Mouse (Mus musculus): ENCODE data around the gene Cd9. TPM values are rescaled to one million over a fixed set of nuclear protein-coding genes. Genes with fewer than 3 reads are reported as not detected.
"Not testable (repeated sequence)": the region's sequence is repeated elsewhere in the genome, so short reads cannot be mapped to it uniquely, and the experiment has no call there.

The Cd9 gene
- polyA plus RNA-seq, 1 experiment = 894 TPM

DNA sequence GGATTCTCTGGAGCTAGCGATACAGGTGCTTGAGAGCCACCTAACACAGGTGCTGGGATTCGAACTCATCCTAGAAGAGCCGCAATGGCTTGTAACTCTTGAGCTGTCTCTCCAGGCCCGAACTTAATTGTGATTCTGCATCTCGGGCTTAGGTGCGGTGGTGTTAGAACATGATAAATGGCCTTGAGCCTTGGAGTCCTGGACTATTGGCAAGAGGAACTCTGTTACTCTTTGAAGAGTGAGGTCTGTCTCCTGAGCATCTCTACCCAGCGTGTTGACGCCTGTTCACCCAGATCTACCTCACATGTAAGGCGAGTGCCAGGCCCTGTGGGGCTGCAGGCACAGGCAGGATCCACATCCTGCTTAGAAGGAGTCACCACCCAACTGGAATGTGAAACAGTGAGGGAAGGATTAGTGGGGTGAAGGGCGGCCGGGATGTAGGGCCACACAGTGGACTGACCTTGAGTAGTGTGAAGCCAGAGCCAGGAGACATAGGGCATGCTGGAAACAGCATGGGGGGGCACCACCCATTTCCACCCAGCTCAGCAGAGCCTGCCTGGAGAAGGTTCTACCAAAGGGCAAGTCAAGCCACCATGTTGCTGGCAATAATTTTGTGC, 8.7 kb upstream of the Cd9 start:
- DNase-seq (ENCODE audit: low spot score) = no peak

DNA sequence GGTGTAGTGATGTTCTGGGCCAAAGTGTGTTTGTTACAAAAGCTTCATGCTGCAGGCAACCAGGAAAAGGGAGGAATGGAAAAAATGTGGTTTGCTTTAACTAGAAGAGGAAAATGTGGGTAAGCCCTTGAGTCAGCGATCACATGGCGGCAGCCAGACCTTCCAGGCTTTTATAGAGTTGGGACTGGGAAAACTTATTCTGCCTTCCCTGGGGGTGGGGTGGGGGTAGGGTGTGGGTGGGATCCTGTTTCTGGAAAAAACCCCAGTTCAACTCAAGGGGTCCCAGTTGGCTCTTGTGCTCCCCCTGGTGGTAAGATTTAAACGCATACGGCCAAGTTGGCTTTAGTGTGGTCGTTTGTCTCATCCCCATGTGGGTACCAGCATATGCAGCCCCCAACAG, 3.5 kb upstream of the Cd9 start:
- DNase-seq (ENCODE audit: low spot score) = no peak

- no peak for DNase-seq (ENCODE audit: low spot score)
Measured at GRCm38 (mm10) chr6:125496417-125496816, 1.8 kb upstream of the Cd9 start.

DNA sequence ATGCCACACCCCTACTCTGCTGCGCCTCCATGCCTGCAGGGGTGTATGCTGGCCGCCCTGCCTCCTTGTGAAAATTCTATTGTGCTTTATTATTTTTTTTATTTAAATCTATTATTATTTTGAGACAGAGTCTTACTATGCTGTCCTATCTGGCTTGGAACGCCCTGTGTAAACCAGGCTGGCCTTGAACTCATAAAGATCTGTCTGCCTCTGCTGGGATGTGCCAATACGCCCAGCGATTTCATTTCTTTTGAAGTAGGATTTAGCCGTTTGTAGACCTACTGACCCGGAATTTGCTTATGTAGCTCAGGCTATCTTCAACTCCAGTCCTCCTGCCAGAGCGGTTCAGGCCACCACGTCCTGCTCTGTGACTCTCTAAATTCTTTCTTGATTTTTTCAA, 770 bp upstream of the Cd9 start:
- no peak for DNase-seq (ENCODE audit: low spot score)

- DNase-seq (ENCODE audit: low spot score) = no peak
Measured at GRCm38 (mm10) chr6:125493147-125493546, 1.4 kb downstream of the Cd9 start.

GRCm38 (mm10) chr6:125492664-125493063, 1.9 kb downstream of the Cd9 start:
- peak; percentile 28 for DNase-seq (ENCODE audit: low spot score)

DNA sequence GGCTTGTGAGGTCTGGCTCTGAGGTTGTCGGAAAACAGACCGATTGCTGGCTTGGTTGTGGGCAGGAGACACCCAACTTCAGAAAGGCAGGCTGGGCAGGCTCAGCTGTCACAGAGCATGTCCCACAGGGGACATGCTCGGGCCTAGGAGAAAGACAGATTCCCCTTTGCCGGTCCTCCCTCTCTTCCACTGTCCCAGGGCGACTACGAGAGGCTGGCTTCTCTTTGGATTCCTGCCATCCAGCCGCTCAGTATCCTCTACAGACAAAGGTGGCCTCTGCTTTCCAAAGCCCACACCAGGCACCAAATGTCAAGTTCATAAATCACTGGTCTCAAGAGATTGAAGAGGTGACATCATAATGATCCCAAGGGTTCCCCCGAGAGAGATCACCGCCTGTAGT, 2.6 kb downstream of the Cd9 start:
- peak; percentile 29 for DNase-seq (ENCODE audit: low spot score)

DNA sequence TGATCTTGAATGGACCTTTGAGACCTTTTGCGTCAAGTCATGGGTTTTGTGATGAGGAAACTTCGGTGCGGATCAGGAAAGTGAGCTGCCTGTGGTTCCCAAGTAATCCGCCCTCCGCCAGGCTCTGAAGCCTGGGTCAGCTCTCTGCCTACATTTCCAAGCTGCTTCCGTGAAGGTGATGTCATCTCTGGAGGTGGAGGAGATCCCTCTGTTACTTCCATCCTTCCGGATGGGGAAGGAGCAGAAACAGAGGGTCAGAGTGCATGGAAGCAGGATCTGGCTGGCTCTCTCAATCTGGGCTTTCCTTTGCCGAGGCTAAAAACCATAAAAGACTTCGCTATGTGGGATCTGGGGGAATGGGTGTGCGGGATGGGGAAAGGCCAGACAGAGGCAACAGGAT, 3.2 kb downstream of the Cd9 start:
- DNase-seq (ENCODE audit: low spot score) = no peak

- DNase-seq (ENCODE audit: low spot score) = no peak
Measured at GRCm38 (mm10) chr6:125489881-125490559, 4.6 kb downstream of the Cd9 start.

DNA sequence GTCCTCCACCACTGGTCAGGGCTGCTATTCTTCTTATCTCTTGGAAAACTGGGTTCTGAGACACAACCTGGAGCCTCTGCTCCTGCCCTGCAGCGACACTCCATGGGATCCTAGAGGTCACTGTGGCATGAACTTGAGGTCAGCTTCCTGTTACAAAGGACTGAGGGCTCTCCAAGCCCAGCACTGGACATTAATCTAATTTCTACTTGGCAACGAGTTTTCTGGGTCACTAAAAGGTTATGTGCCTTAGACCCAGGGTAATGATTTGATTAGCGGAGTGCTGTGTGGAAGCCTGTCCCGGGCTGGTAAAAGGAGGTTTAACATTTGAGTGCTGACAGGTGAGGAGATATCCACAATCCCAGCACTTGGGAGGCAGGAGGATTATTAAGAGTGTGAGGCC, 9.0 kb downstream of the Cd9 start:
- DNase-seq (ENCODE audit: low spot score) = no peak

DNA sequence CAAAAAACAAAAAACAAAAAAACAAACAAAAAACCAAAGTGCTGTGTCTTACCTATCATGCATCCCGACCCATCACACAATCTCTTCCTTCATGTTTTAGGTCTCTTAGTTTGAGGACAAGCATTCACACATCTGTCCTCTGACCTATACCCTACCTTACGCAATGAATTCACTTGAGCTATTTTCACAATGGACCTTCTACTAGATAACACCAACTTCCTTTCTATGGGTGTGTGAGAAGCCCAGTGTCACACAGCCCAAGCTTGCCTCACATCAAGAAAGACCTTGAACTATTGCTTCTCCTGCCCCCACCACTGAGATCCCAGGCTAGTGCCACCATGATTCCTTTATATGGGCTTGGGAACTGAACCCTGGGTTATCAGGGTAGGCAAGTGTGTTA, 9.9 kb downstream of the Cd9 start:
- no peak for DNase-seq (ENCODE audit: low spot score)

GRCm38 (mm10) chr6:125484313-125484660, 10.3 kb downstream of the Cd9 start:
- DNase-seq (ENCODE audit: low spot score) = not testable (repeated sequence)

GRCm38 (mm10) chr6:125483515-125484312, 10.9 kb downstream of the Cd9 start:
- no peak for DNase-seq (ENCODE audit: low spot score)

GRCm38 (mm10) chr6:125482427-125482831, 12.2 kb downstream of the Cd9 start:
- no peak for DNase-seq (ENCODE audit: low spot score)

- DNase-seq (ENCODE audit: low spot score) = no peak
Measured at GRCm38 (mm10) chr6:125481667-125482390, 12.8 kb downstream of the Cd9 start.

GRCm38 (mm10) chr6:125480396-125481361, 13.9 kb downstream of the Cd9 start:
- no peak for DNase-seq (ENCODE audit: low spot score)

- DNase-seq (ENCODE audit: low spot score) = no peak
Measured at GRCm38 (mm10) chr6:125479359-125479758, 15.2 kb downstream of the Cd9 start.

DNA sequence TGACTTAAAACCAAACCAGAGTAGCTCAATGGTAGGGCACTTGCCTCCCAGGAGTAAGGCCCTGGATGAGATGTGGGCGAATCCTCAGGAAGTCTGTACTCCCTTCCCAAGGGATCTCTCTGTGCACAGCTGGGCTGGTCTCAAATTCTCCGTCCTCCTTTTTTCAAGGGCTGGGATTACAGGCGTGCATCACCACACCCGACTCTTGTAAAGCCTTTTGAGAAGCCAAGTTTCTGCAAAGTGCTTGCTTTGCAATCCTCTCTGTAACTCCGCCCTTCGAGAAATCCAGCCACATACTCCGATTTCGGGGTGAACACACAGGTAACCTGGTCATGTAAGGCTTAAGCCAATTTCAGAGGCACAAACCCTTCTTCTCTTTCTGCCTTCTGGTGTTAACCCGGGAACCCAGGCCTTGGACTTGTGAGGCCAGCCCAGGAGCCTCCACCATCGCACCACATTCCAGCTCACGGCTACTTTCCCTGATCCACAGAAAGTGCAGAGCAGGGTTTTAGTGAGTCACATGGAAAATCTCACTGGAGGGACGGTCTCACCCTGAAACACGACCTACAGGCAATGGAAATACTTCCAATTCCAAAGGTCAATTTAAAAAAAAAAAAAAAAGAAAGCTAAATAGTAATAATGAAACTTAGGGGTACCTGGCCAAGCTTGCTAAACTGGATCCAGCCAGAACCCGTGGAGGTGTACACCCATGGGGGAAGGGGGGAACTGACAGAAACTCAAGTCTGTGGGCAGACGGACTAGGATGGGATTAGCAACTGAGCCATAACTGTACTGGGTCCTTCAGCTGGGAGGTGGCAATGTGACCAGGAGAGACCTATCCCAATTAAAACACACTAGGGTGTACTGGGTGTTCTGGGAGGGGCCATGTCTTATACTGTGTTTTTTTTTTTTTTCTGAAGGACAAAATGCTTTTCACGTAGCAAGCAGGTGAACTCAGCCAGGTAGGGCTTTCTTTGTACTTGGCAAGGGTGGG, 16.2 kb downstream of the Cd9 start:
- no peak for DNase-seq (ENCODE audit: low spot score)

DNA sequence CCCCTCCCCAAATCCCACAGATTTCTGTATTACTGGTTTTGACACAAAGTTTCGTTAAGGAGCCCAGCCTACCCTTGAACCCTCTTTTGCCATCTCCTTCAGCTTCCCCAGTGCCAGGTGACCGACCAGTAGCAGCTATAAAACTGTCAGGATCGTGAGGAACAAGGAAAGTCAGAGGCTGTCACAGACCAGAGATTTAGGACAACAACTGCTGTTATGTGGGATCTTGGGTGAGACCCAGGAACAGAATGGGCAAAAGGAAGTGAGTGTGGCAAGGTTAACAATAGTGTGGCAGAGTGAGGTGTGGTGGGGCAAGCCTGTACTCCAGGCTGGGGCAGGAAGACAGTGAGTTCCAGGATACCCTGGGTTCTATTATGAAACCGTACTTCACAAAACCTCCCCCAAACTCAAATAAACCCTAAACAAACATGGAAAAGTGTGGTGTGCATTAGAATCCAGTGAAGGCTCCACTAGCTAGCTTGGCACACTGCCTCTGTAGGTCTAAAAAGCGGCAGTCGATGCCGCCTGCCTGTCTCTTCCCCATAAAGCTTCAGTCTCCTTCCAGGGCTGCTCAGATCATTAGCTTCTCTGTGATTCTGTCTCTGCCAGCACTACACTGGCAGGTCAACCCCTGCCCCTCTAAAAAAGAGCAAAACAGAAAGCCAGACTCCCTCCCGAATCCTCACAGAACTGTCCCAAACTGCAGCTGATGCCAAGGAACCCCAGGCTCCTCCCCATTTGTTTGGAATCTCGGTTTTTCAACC, 17.6 kb downstream of the Cd9 start:
- DNase-seq (ENCODE audit: low spot score) = no peak

All from urinary bladder, adult 2 months (tissue).